Mouse (Mus musculus): ENCODE measurements around the gene Gpx6. TPM values are rescaled to one million over a fixed set of nuclear protein-coding genes. Genes with fewer than 3 reads are reported as not detected.

The Gpx6 gene
- polyA plus RNA-seq, 1 experiment from 2014 or later: 0.15 TPM

GRCm38 (mm10) chr13:21313903-21314302 lies 2.0 kb downstream of the Gpx6 start:
- Histone ChIP-seq H3K4me2 (replicated peaks) (no peak overlapping the region), H3K27ac (no peak overlapping the region), H3K27me3 (ENCODE audit: control insufficient read depth, insufficient read depth, low read length) (no peaks in the 10 kb centered on the region), H3K36me3 (replicated peaks; ENCODE audit: control insufficient read depth, insufficient read depth) (no peaks in the 10 kb centered on the region), H3K9ac (no peak overlapping the region), H3K4me1 (replicated peaks; ENCODE audit: control insufficient read depth, insufficient read depth, low read length) (no peaks in the 10 kb centered on the region), H3K9me3 (ENCODE audit: control insufficient read depth, low read length) (no peaks in the 10 kb centered on the region), H3K4me3 (replicated peaks; ENCODE audit: low read length) (no peak overlapping the region)
- ATAC-seq (ENCODE audit: low FRiP score): no peak
- DNase-seq (ENCODE audit: low spot score): no peak
- WGBS: 86% methylated on average over 4 of the region's 4 CpGs

- Histone ChIP-seq H3K9ac (no peak overlapping the region), H3K27me3 (ENCODE audit: control insufficient read depth, insufficient read depth, low read length) (peaks cover 12% of the 10 kb centered on the region), H3K9me3 (ENCODE audit: control insufficient read depth, low read length) (no peaks in the 10 kb centered on the region), H3K36me3 (replicated peaks; ENCODE audit: control insufficient read depth, insufficient read depth) (no peaks in the 10 kb centered on the region), H3K4me3 (replicated peaks; ENCODE audit: low read length) (no peak overlapping the region), H3K4me2 (replicated peaks) (no peak overlapping the region), H3K4me1 (replicated peaks; ENCODE audit: control insufficient read depth, insufficient read depth, low read length) (no peaks in the 10 kb centered on the region), H3K27ac (no peak overlapping the region)
- 81% methylated on average over 3 of the region's 3 CpGs for WGBS
- ATAC-seq (ENCODE audit: low FRiP score): no peak
- DNase-seq (ENCODE audit: low spot score): no peak
Measured at GRCm38 (mm10) chr13:21320262-21320661, 8.3 kb downstream of the Gpx6 start.

- H3K27me3 ChIP-seq (ENCODE audit: control insufficient read depth, insufficient read depth, low read length): peaks cover 12% of the 10 kb centered on the region
- DNase-seq (ENCODE audit: low spot score) (peak; percentile 26), ATAC-seq (ENCODE audit: low FRiP score) (no peak)
- no peaks in the 10 kb centered on the region for H3K9me3 ChIP-seq (ENCODE audit: control insufficient read depth, low read length)
- H3K36me3 ChIP-seq (replicated peaks; ENCODE audit: control insufficient read depth, insufficient read depth): no peaks in the 10 kb centered on the region
- no peak overlapping the region for H3K9ac ChIP-seq
- no peak overlapping the region for H3K27ac ChIP-seq
- H3K4me3 ChIP-seq (replicated peaks; ENCODE audit: low read length): peak overlapping the region; percentile 27
- peak overlapping the region; percentile 45 for H3K4me2 ChIP-seq (replicated peaks)
- H3K4me1 ChIP-seq (replicated peaks; ENCODE audit: control insufficient read depth, insufficient read depth, low read length): no peaks in the 10 kb centered on the region
- 1% methylated on average over 18 of the region's 18 CpGs for WGBS
Measured at GRCm38 (mm10) chr13:21321890-21322494, 10.1 kb downstream of the Gpx6 start.

GRCm38 (mm10) chr13:21322509-21323375 lies 10.8 kb downstream of the Gpx6 start:
- H3K27me3 ChIP-seq (ENCODE audit: control insufficient read depth, insufficient read depth, low read length): peaks cover 12% of the 10 kb centered on the region
- H3K4me3 ChIP-seq (replicated peaks; ENCODE audit: low read length): peak overlapping the region; percentile 27
- ATAC-seq (ENCODE audit: low FRiP score): no peak
- H3K4me1 ChIP-seq (replicated peaks; ENCODE audit: control insufficient read depth, insufficient read depth, low read length): peaks cover 4% of the 10 kb centered on the region; the same call in 1 of the 2 replicates
- H3K9me3 ChIP-seq (ENCODE audit: control insufficient read depth, low read length): no peaks in the 10 kb centered on the region
- H3K27ac ChIP-seq: no peak overlapping the region
- no peak overlapping the region for H3K9ac ChIP-seq
- H3K4me2 ChIP-seq (replicated peaks): peak overlapping the region; percentile 45
- H3K36me3 ChIP-seq (replicated peaks; ENCODE audit: control insufficient read depth, insufficient read depth): no peaks in the 10 kb centered on the region
- DNase-seq (ENCODE audit: low spot score): peak; percentile 70
- 14% methylated on average over 18 of the region's 18 CpGs for WGBS

- WGBS: 56% methylated on average over 6 of the region's 6 CpGs
- Histone ChIP-seq H3K4me3 (replicated peaks; ENCODE audit: low read length) (peak overlapping the region; percentile 27; the same call in 1 of the 2 replicates), H3K36me3 (replicated peaks; ENCODE audit: control insufficient read depth, insufficient read depth) (no peaks in the 10 kb centered on the region), H3K27me3 (ENCODE audit: control insufficient read depth, insufficient read depth, low read length) (peaks cover 12% of the 10 kb centered on the region), H3K9me3 (ENCODE audit: control insufficient read depth, low read length) (no peaks in the 10 kb centered on the region), H3K4me1 (replicated peaks; ENCODE audit: control insufficient read depth, insufficient read depth, low read length) (peaks cover 4% of the 10 kb centered on the region; the same call in 1 of the 2 replicates), H3K9ac (no peak overlapping the region), H3K27ac (no peak overlapping the region), H3K4me2 (replicated peaks) (peak overlapping the region; percentile 45)
- no peak for DNase-seq (ENCODE audit: low spot score)
- ATAC-seq (ENCODE audit: low FRiP score): no peak
Measured at GRCm38 (mm10) chr13:21323405-21323804, 11.5 kb downstream of the Gpx6 start.

- H3K27ac ChIP-seq: no peak overlapping the region
- no peaks in the 10 kb centered on the region for H3K9me3 ChIP-seq (ENCODE audit: control insufficient read depth, low read length)
- no peak overlapping the region for H3K9ac ChIP-seq
- peak overlapping the region; percentile 33; the same call in 1 of the 2 replicates for H3K4me3 ChIP-seq (replicated peaks; ENCODE audit: low read length)
- DNase-seq (ENCODE audit: low spot score): peak; percentile 46
- H3K36me3 ChIP-seq (replicated peaks; ENCODE audit: control insufficient read depth, insufficient read depth): no peaks in the 10 kb centered on the region
- 13% methylated on average over 4 of the region's 4 CpGs for WGBS
- H3K4me2 ChIP-seq (replicated peaks): peak overlapping the region; percentile 58
- ATAC-seq (ENCODE audit: low FRiP score): no peak
- H3K4me1 ChIP-seq (replicated peaks; ENCODE audit: control insufficient read depth, insufficient read depth, low read length): peaks cover 4% of the 10 kb centered on the region; the same call in 1 of the 2 replicates
- H3K27me3 ChIP-seq (ENCODE audit: control insufficient read depth, insufficient read depth, low read length): peaks cover 12% of the 10 kb centered on the region
Measured at GRCm38 (mm10) chr13:21326191-21326590, 14.3 kb downstream of the Gpx6 start.

- Histone ChIP-seq H3K4me2 (replicated peaks) (peak overlapping the region; percentile 58), H3K27ac (no peak overlapping the region), H3K36me3 (replicated peaks; ENCODE audit: control insufficient read depth, insufficient read depth) (no peaks in the 10 kb centered on the region), H3K4me1 (replicated peaks; ENCODE audit: control insufficient read depth, insufficient read depth, low read length) (peaks cover 4% of the 10 kb centered on the region; the same call in 1 of the 2 replicates), H3K4me3 (replicated peaks; ENCODE audit: low read length) (peak overlapping the region; percentile 33), H3K9me3 (ENCODE audit: control insufficient read depth, low read length) (no peaks in the 10 kb centered on the region), H3K9ac (no peak overlapping the region), H3K27me3 (ENCODE audit: control insufficient read depth, insufficient read depth, low read length) (peaks cover 12% of the 10 kb centered on the region)
- DNase-seq (ENCODE audit: low spot score) (peak; percentile 92), ATAC-seq (ENCODE audit: low FRiP score) (peak; percentile 77; the same call in 1 of the 2 replicates)
- WGBS: under 1% methylated on average over 24 of the region's 24 CpGs
Measured at GRCm38 (mm10) chr13:21326657-21327211, 14.8 kb downstream of the Gpx6 start.

GRCm38 (mm10) chr13:21327424-21327823 lies 15.5 kb downstream of the Gpx6 start:
- DNase-seq (ENCODE audit: low spot score) (no peak), ATAC-seq (ENCODE audit: low FRiP score) (0 out of 2 replicates have a peak, but pooled peaks have one; percentile 37)
- H3K4me3 ChIP-seq (replicated peaks; ENCODE audit: low read length): peak overlapping the region; percentile 33
- H3K4me2 ChIP-seq (replicated peaks): peak overlapping the region; percentile 58
- peak overlapping the region; percentile 37; the same call in 1 of the 2 replicates for H3K9ac ChIP-seq
- WGBS: under 1% methylated on average over 9 of the region's 9 CpGs
- no peaks in the 10 kb centered on the region for H3K9me3 ChIP-seq (ENCODE audit: control insufficient read depth, low read length)
- H3K4me1 ChIP-seq (replicated peaks; ENCODE audit: control insufficient read depth, insufficient read depth, low read length): peaks cover 4% of the 10 kb centered on the region; the same call in 1 of the 2 replicates
- peaks cover 12% of the 10 kb centered on the region for H3K27me3 ChIP-seq (ENCODE audit: control insufficient read depth, insufficient read depth, low read length)
- no peaks in the 10 kb centered on the region for H3K36me3 ChIP-seq (replicated peaks; ENCODE audit: control insufficient read depth, insufficient read depth)
- no peak overlapping the region for H3K27ac ChIP-seq

- Histone ChIP-seq H3K4me1 (replicated peaks; ENCODE audit: control insufficient read depth, insufficient read depth, low read length) (no peaks in the 10 kb centered on the region), H3K9ac (no peak within 1 kb of the TSS), H3K36me3 (replicated peaks; ENCODE audit: control insufficient read depth, insufficient read depth) (no peaks in the 10 kb centered on the region), H3K4me3 (replicated peaks; ENCODE audit: low read length) (no peak within 1 kb of the TSS), H3K4me2 (replicated peaks) (no peak within 1 kb of the TSS), H3K27me3 (ENCODE audit: control insufficient read depth, insufficient read depth, low read length) (no peaks in the 10 kb centered on the region), H3K9me3 (ENCODE audit: control insufficient read depth, low read length) (no peaks in the 10 kb centered on the region), H3K27ac (no peak within 1 kb of the TSS)
- no peak for ATAC-seq (ENCODE audit: low FRiP score)
- WGBS: 93% methylated on average over 1 of the region's 1 CpGs
- DNase-seq (ENCODE audit: low spot score): no peak
Measured at GRCm38 (mm10) chr13:21346610-21347009, 34.7 kb downstream of the Gpx6 start, which contains the start of gene Olfr1367. Olfr1367 (plus strand) TSS chr13:21346910.
